Mouse (Mus musculus) left cerebral cortex, adult 6 months (tissue): Measurements from ENCODE around the gene Gipc1. TPM values are rescaled to one million over a fixed set of nuclear protein-coding genes. Genes with fewer than 3 reads are reported as not detected.

Experiments
- long read RNA-seq, 2 experiments: library from polyadenylated mRNA; unstranded; transcript quantifications; one replicate each; pipeline ENCODE4 v2.0.0; 2019 to 2020
- polyA plus RNA-seq: library from polyadenylated mRNA; unstranded; fragments of <200 nt; fragmentation: Nextera tagmentation; gene quantifications from 2 replicates; pipeline ENCODE4 v1.2.3, GENCODE M21; 2021

Gipc1 gene
- polyA plus RNA-seq, result 103 and 129 TPM in 2 replicates
- long read RNA-seq, experiment 1, transcript Gipc1-201 (7 exons, 1,522 nt), result major isoform, 661 of 745 reads
- long read RNA-seq, experiment 1, partial matches to known transcripts, result 39 of 745 reads
- long read RNA-seq, experiment 1, other reads (novel, unspliced or antisense), result 45 of 745 reads
- long read RNA-seq, experiment 2, transcript Gipc1-201 (7 exons, 1,522 nt), result major isoform, 153 of 212 reads
- long read RNA-seq, experiment 2, partial matches to known transcripts, result 48 of 212 reads
- long read RNA-seq, experiment 2, other reads (novel, unspliced or antisense), result 11 of 212 reads

DNA sequence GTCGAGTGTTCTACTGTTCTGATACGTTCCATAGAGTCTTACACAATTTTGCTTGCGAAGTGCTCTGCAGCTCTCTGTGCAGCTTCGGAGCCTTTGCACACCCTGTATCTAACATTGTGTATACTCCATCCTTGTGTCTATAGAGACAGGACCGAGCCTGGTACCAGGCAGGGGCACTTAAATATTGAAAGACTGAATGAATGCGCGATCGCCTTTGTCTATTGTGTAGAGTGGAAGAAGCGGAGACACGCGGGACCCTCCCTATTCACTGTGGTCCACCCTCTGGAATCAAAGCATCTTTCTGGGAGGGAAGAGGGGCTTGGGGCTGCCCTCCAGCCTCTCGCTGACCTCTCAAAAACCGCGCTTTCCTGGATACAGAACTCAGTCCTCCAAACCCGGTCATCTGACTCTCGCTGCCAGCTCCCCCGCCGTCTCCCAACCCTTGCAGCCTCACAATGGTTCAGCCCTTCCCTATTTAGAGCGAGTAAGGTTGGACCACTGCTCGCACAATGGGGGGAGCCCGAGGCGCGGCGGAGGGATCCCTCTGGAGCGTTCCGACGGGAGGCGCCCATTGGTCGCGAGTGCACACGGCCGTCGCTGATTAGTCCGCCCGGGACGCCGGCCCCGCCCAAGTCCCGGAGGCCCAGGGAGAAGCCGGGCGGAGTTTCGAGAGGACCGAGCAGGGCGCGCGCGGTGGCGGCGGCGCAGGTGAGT is at the start of gene Gipc1:
TSS of gene Gipc1 (plus strand) at position 648 of the 714 bp plus-strand sequence.

GRCm38 (mm10) chr8:83607661-83608397 is 44.6 kb upstream of the Gipc1 start, which contains the start of the genes Tecr and Dnajb1:
TSS of gene Tecr (minus strand) at chr8:83607971.
TSS of gene Dnajb1 (plus strand) at chr8:83608193.

DNA sequence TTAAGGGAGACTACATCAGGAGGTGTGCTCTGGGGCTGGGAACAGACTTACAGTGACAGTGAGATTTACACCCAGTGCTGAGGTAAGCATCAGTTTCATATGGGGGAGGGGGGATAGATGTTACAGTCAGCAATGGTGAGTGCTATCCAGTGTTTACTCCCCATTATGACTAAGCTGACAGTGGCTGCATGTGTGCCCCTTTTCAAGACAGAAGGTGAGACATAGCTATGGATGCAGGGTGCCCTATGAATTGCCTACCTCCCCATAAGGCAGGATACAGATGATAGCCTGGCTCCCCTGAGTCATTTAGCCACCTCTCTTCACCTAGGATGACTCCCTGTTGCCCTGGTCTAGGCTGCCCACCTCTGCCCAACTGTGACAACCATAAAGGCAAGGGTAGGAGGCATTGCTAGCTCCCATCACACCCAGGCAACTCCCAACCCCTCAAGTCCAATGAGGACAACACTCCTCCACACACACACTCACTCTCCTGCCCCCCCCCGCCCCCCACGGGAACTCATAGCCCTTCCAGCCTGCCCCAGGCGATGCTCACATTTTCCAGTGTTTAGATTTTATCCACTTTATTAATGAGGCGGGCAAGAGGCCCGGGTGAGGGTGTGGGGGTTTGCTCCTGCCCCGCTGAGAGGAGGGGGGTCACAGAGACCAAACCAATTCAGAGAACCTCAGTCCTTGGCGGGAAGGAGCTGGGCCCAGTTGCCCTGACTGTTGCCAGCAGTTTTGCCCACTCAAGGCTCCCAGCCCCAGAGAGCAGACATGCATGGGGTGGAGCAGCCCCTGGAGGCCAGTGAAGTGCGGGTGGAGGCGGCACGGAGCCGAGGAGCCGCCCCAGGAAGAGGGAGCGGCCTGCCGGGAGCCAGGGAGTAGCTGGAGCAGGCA is 13.7 kb downstream of the Gipc1 start, which contains the start of gene Ptger1:
TSS of gene Ptger1 (plus strand) at position 710 of the 897 bp plus-strand sequence.

GRCm38 (mm10) chr8:83698661-83699453 is 46.4 kb downstream of the Gipc1 start, which contains the start of gene Pkn1:
TSS of gene Pkn1 (minus strand) at chr8:83699179.

Other genes with a start within 250 kb of the Gipc1 start
- 380 and 458 TPM in 2 replicates for gene Scoc, start 194.3 kb upstream of the Gipc1 start, polyA plus RNA-seq
- gene Olfr370, start 116.9 kb upstream of the Gipc1 start, polyA plus RNA-seq, result not detected in 2 replicates
- gene Ndufb7, start 86.0 kb upstream of the Gipc1 start, polyA plus RNA-seq, result 610 and 651 TPM in 2 replicates
- gene Tecr, start 44.7 kb upstream of the Gipc1 start, polyA plus RNA-seq, result 1,413 and 1,506 TPM in 2 replicates
- 42.8 and 49.1 TPM in 2 replicates for gene Dnajb1, start 44.5 kb upstream of the Gipc1 start, polyA plus RNA-seq
- 0.18 and 0.40 TPM in 2 replicates for gene Ptger1, start 14.0 kb downstream of the Gipc1 start, polyA plus RNA-seq
- 5.5 and 11.2 TPM in 2 replicates for gene Pkn1, start 46.5 kb downstream of the Gipc1 start, polyA plus RNA-seq
- 18.2 and 24.2 TPM in 2 replicates for gene Ddx39, start 62.5 kb downstream of the Gipc1 start, polyA plus RNA-seq
- 2.8 and 3.1 TPM in 2 replicates for gene Adgre5, start 88.6 kb downstream of the Gipc1 start, polyA plus RNA-seq
- gene Adgrl1, start 247.4 kb downstream of the Gipc1 start, polyA plus RNA-seq, result 12.5 and 34.5 TPM in 2 replicates